Mouse (Mus musculus) embryonic facial prominence, embryonic 12.5 days (tissue): ENCODE data around the gene Camk1d. TPM values are rescaled to one million over a fixed set of nuclear protein-coding genes. Genes with fewer than 3 reads are reported as not detected.

ENCODE experiments used
- ATAC-seq: fragments of 200-750 bp; cut with Nextera tagmentation; 2 replicates; pipeline ENCODE4 v1.8.0; 2017; ENCODE audit not compliant: insufficient number of reproducible peaks, insufficient read depth, low FRiP score, low TSS enrichment
- H3K27ac ChIP-seq: fragments of 300-500 bp; sonication (generic); 2 replicates; pipeline ENCODE4 v1.5.1; 2016; ENCODE audit warnings: mild to moderate bottlenecking
- H3K27me3 ChIP-seq: fragments of 300-500 bp; sonication (generic); 2 replicates; pipeline ENCODE4 v1.6.1; 2016; ENCODE audit warnings: mild to moderate bottlenecking, moderate library complexity
- H3K36me3 ChIP-seq: fragments of 300-500 bp; sonication (generic); 2 replicates; pipeline ENCODE4 v1.6.1; 2016; ENCODE audit warnings: mild to moderate bottlenecking
- H3K4me1 ChIP-seq: fragments of 300-500 bp; sonication (generic); 2 replicates; pipeline ENCODE4 v1.6.1; 2016
- H3K4me2 ChIP-seq: fragments of 300-500 bp; sonication (generic); replicated peaks from 2 replicates; pipeline ENCODE4 v1.6.1; 2016; ENCODE audit warnings: mild to moderate bottlenecking, moderate library complexity
- H3K4me3 ChIP-seq: fragments of 300-500 bp; sonication (generic); 2 replicates; pipeline ENCODE4 v1.5.1; 2016; ENCODE audit warnings: mild to moderate bottlenecking
- H3K9ac ChIP-seq: fragments of 300-500 bp; sonication (generic); 2 replicates; pipeline ENCODE4 v1.6.1; 2016; ENCODE audit warnings: mild to moderate bottlenecking, moderate library complexity
- H3K9me3 ChIP-seq: fragments of 300-500 bp; sonication (generic); 2 replicates; pipeline ENCODE4 v1.6.1; 2016; ENCODE audit warnings: mild to moderate bottlenecking, moderate library complexity
- WGBS: fragments of 180-500 bp; shearing (Covaris S2); methylation state at CpG from one replicate; pipeline ENCODE4 v1.1.7; 2016; 5-methylcytosine and 5-hydroxymethylcytosine counted together
- polyA plus RNA-seq: library from polyadenylated mRNA; unstranded; fragments of >200 nt; fragmentation: Nextera tagmentation; extraction: Ambion mirVana; gene quantifications from 2 replicates; pipeline ENCODE4 v1.2.1, GENCODE M21; 2016

Camk1d gene
- polyA plus RNA-seq, 1 experiment from 2014 or later: 3.4 TPM

- H3K4me2 ChIP-seq: no peak overlapping the region
- no peak overlapping the region for H3K27ac ChIP-seq
- H3K27me3 ChIP-seq: no peaks in the 10 kb centered on the region
- H3K4me3 ChIP-seq: no peak overlapping the region
- H3K36me3 ChIP-seq: no peaks in the 10 kb centered on the region
- no peak overlapping the region for H3K9ac ChIP-seq
- H3K4me1 ChIP-seq: no peaks in the 10 kb centered on the region
- H3K9me3 ChIP-seq: no peaks in the 10 kb centered on the region
- 90% methylated on average over 14 of the region's 14 CpGs for WGBS
- no peak for ATAC-seq
These were observed 77.2 kb downstream of the Camk1d start for GRCm38 (mm10) chr2:5636801-5637742.

- no peak for ATAC-seq
- H3K9ac ChIP-seq: no peak overlapping the region
- H3K4me2 ChIP-seq: no peak overlapping the region
- H3K4me1 ChIP-seq: no peaks in the 10 kb centered on the region
- no peaks in the 10 kb centered on the region for H3K9me3 ChIP-seq
- H3K36me3 ChIP-seq: no peaks in the 10 kb centered on the region
- H3K27ac ChIP-seq: no peak overlapping the region
- 90% methylated on average over 6 of the region's 6 CpGs for WGBS
- H3K27me3 ChIP-seq: no peaks in the 10 kb centered on the region
- no peak overlapping the region for H3K4me3 ChIP-seq
These were observed 82.0 kb downstream of the Camk1d start for GRCm38 (mm10) chr2:5632355-5632684.

- Histone ChIP-seq H3K27me3 (no peaks in the 10 kb centered on the region), H3K36me3 (no peaks in the 10 kb centered on the region), H3K9me3 (no peaks in the 10 kb centered on the region), H3K4me3 (no peak overlapping the region), H3K4me2 (no peak overlapping the region), H3K9ac (no peak overlapping the region), H3K4me1 (no peaks in the 10 kb centered on the region), H3K27ac (no peak overlapping the region)
- no peak for ATAC-seq
- 89% methylated on average over 11 of the region's 11 CpGs for WGBS
These were observed 82.5 kb downstream of the Camk1d start for GRCm38 (mm10) chr2:5631676-5632354.

GRCm38 (mm10) chr2:5630710-5631109 lies 83.6 kb downstream of the Camk1d start:
- H3K27me3 ChIP-seq: no peaks in the 10 kb centered on the region
- no peaks in the 10 kb centered on the region for H3K9me3 ChIP-seq
- no peak overlapping the region for H3K9ac ChIP-seq
- H3K4me1 ChIP-seq: no peaks in the 10 kb centered on the region
- 61% methylated on average over 4 of the region's 4 CpGs for WGBS
- no peaks in the 10 kb centered on the region for H3K36me3 ChIP-seq
- ATAC-seq: no peak
- H3K4me2 ChIP-seq: no peak overlapping the region
- no peak overlapping the region for H3K27ac ChIP-seq
- H3K4me3 ChIP-seq: no peak overlapping the region

- 63% methylated on average over 4 of the region's 4 CpGs for WGBS
- no peaks in the 10 kb centered on the region for H3K9me3 ChIP-seq
- no peak for ATAC-seq
- H3K36me3 ChIP-seq: no peaks in the 10 kb centered on the region
- H3K27ac ChIP-seq: no peak overlapping the region
- H3K4me2 ChIP-seq: no peak overlapping the region
- no peaks in the 10 kb centered on the region for H3K4me1 ChIP-seq
- H3K27me3 ChIP-seq: no peaks in the 10 kb centered on the region
- H3K4me3 ChIP-seq: no peak overlapping the region
- H3K9ac ChIP-seq: no peak overlapping the region
These were observed 89.9 kb downstream of the Camk1d start for GRCm38 (mm10) chr2:5624379-5624778.

- Histone ChIP-seq H3K9ac (no peak overlapping the region), H3K4me3 (no peak overlapping the region), H3K9me3 (no peaks in the 10 kb centered on the region), H3K4me2 (no peak overlapping the region), H3K4me1 (peaks cover 15% of the 10 kb centered on the region), H3K36me3 (no peaks in the 10 kb centered on the region), H3K27me3 (no peaks in the 10 kb centered on the region), H3K27ac (no peak overlapping the region)
- ATAC-seq: no peak
- 90% methylated on average over 8 of the region's 8 CpGs for WGBS
These were observed 95.9 kb downstream of the Camk1d start for GRCm38 (mm10) chr2:5618361-5618896.

- Histone ChIP-seq H3K27me3 (no peaks in the 10 kb centered on the region), H3K36me3 (no peaks in the 10 kb centered on the region), H3K4me3 (no peak overlapping the region), H3K9me3 (no peaks in the 10 kb centered on the region), H3K9ac (no peak overlapping the region), H3K27ac (peak overlapping the region; percentile 67; the same call in 1 of the 2 replicates), H3K4me2 (no peak overlapping the region), H3K4me1 (peaks cover 24% of the 10 kb centered on the region)
- ATAC-seq: no peak
- 92% methylated on average over 3 of the region's 3 CpGs for WGBS
These were observed 99.4 kb downstream of the Camk1d start for GRCm38 (mm10) chr2:5614896-5615295.

GRCm38 (mm10) chr2:5614308-5614705 lies 100.0 kb downstream of the Camk1d start:
- Histone ChIP-seq H3K9ac (no peak overlapping the region), H3K4me2 (no peak overlapping the region), H3K36me3 (no peaks in the 10 kb centered on the region), H3K27me3 (no peaks in the 10 kb centered on the region), H3K27ac (peak overlapping the region; percentile 67), H3K4me1 (peaks cover 24% of the 10 kb centered on the region), H3K9me3 (no peaks in the 10 kb centered on the region), H3K4me3 (no peak overlapping the region)
- 33% methylated on average over 2 of the region's 2 CpGs for WGBS
- ATAC-seq: 0 out of 2 replicates have a peak, but pooled peaks have one; percentile 11

GRCm38 (mm10) chr2:5613651-5614307 lies 100.5 kb downstream of the Camk1d start:
- Histone ChIP-seq H3K4me3 (no peak overlapping the region), H3K9me3 (no peaks in the 10 kb centered on the region), H3K9ac (no peak overlapping the region), H3K27me3 (no peaks in the 10 kb centered on the region), H3K36me3 (no peaks in the 10 kb centered on the region), H3K4me2 (no peak overlapping the region), H3K4me1 (peaks cover 24% of the 10 kb centered on the region), H3K27ac (peak overlapping the region; percentile 67)
- peak; percentile 70; the same call in 1 of the 2 replicates for ATAC-seq
- WGBS: 27% methylated on average over 12 of the region's 12 CpGs

GRCm38 (mm10) chr2:5611601-5612000 lies 102.7 kb downstream of the Camk1d start:
- H3K4me1 ChIP-seq: peaks cover 24% of the 10 kb centered on the region
- H3K36me3 ChIP-seq: no peaks in the 10 kb centered on the region
- WGBS: 76% methylated on average over 1 of the region's 1 CpGs
- no peak overlapping the region for H3K4me3 ChIP-seq
- H3K9ac ChIP-seq: no peak overlapping the region
- H3K27ac ChIP-seq: no peak overlapping the region
- H3K9me3 ChIP-seq: no peaks in the 10 kb centered on the region
- no peak overlapping the region for H3K4me2 ChIP-seq
- no peak for ATAC-seq
- H3K27me3 ChIP-seq: no peaks in the 10 kb centered on the region

GRCm38 (mm10) chr2:5610521-5610920 lies 103.8 kb downstream of the Camk1d start:
- Histone ChIP-seq H3K4me2 (no peak overlapping the region), H3K9ac (no peak overlapping the region), H3K4me1 (peaks cover 24% of the 10 kb centered on the region), H3K4me3 (no peak overlapping the region), H3K27ac (no peak overlapping the region), H3K27me3 (no peaks in the 10 kb centered on the region), H3K36me3 (no peaks in the 10 kb centered on the region), H3K9me3 (no peaks in the 10 kb centered on the region)
- WGBS: 62% methylated on average over 4 of the region's 4 CpGs
- ATAC-seq: no peak
